Mouse (Mus musculus): ENCODE measurements around the gene Mbtd1.

DNA sequence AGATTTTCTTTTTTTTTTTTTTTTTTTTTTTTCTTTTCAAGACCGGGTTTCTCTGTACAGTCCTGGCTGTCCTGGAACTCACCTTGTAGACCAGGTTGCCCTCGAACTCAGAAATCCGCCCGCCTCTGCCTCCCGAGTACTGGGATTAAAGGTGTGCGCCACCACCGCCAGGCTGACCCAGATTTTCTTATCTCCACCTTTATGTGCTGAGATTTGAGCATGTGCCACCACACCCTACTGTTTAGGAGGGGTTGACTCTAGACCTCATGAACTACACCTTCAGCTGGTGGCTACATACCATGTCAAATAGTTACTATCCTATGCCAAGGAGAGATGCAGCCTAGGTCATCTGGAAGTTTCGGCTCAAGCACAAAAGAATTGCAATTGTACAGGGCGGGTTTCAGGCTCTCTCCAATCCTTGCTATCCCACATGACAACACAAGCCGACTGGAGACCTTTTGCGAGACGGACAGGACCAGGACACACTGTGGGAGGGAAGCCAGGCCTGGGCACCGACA lies 69.1 kb downstream of the Mbtd1 start:
- TF ChIP-seq CTCF (IDR thresholded peaks at IDR 0.05; ENCODE audit: insufficient read depth, low read depth, low read length): no peak
- TF ChIP-seq POLR2A (IDR thresholded peaks at IDR 0.05; ENCODE audit: insufficient read depth, low read depth, low read length): no peak

Data from olfactory bulb, adult 2 months (tissue).